Mouse (Mus musculus): ENCODE results near the gene Ltbp3. TPM values are rescaled to one million over a fixed set of nuclear protein-coding genes. Genes with fewer than 3 reads are reported as not detected.

The Ltbp3 gene
- 33.8 and 35.2 TPM in 2 replicates for polyA plus RNA-seq (2014; fragmentation: Nextera tagmentation; extraction: Ambion mirVana)

GRCm38 (mm10) chr19:5740320-5741317, at the start of gene Ltbp3:
TSS of gene Ltbp3 (plus strand) at chr19:5740904.
- H3K4me1 ChIP-seq (ENCODE audit: control insufficient read depth, insufficient read depth, low read length): peaks cover 27% of the 10 kb centered on the region
- peak within 1 kb of the TSS; percentile 94 for H3K27ac ChIP-seq (ENCODE audit: low read length)
- H3K36me3 ChIP-seq (ENCODE audit: control insufficient read depth, insufficient read depth, low read length): no peaks in the 10 kb centered on the region
- H3K9ac ChIP-seq (replicated peaks; ENCODE audit: low read depth, low read length): peak within 1 kb of the TSS; percentile 89
- H3K27me3 ChIP-seq (ENCODE audit: control insufficient read depth, insufficient read depth, low read length): no peaks in the 10 kb centered on the region
- ATAC-seq (ENCODE audit: insufficient number of reproducible peaks, insufficient read depth, low FRiP score, low read depth): peak; percentile 31; the same call in 1 of the 2 replicates
- H3K4me2 ChIP-seq (replicated peaks; ENCODE audit: low read depth, low read length): peak within 1 kb of the TSS; percentile 98
- no peaks in the 10 kb centered on the region for H3K9me3 ChIP-seq (ENCODE audit: control insufficient read depth, low read depth, low read length)
- peak within 1 kb of the TSS; percentile 77 for H3K4me3 ChIP-seq (ENCODE audit: low read depth, low read length)
- 22% methylated on average over 14 of the region's 14 CpGs for WGBS

DNA sequence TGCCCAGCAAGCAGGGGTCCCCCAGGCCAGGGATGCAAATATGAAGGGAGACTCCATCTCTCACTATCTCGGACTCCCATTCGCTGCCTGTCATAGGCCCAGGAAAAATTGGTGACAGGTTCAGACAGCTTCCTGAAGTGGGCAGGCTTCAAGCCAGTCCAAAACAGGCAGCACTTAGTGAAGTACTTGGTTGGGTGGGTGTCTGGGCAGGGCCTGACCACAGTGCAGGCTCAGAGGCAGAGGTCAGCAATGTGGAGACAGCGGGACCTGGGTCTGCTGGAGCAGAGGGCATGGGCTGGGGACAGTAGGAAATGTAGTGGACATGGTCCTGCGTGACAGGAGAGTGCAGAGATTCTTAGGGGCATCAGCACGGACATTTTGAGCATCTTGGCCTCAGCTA, 49.1 kb upstream of the Ltbp3 start:
- H3K36me3 ChIP-seq (ENCODE audit: control insufficient read depth, insufficient read depth, low read length): peaks cover 41% of the 10 kb centered on the region

GRCm38 (mm10) chr19:5692086-5692912, 48.4 kb upstream of the Ltbp3 start:
- Histone ChIP-seq H3K4me2 (replicated peaks; ENCODE audit: low read depth, low read length) (peak overlapping the region; percentile 98), H3K27me3 (ENCODE audit: control insufficient read depth, insufficient read depth, low read length) (no peaks in the 10 kb centered on the region), H3K27ac (ENCODE audit: low read length) (peak overlapping the region; percentile 78; the same call in 1 of the 2 replicates), H3K4me1 (ENCODE audit: control insufficient read depth, insufficient read depth, low read length) (peaks cover 34% of the 10 kb centered on the region), H3K9ac (replicated peaks; ENCODE audit: low read depth, low read length) (peak overlapping the region; percentile 92), H3K36me3 (ENCODE audit: control insufficient read depth, insufficient read depth, low read length) (peaks cover 48% of the 10 kb centered on the region), H3K4me3 (ENCODE audit: low read depth, low read length) (peak overlapping the region; percentile 97), H3K9me3 (ENCODE audit: control insufficient read depth, low read depth, low read length) (no peaks in the 10 kb centered on the region)
- ATAC-seq (ENCODE audit: insufficient number of reproducible peaks, insufficient read depth, low FRiP score, low read depth): no peak
- WGBS: 63% methylated on average over 10 of the region's 10 CpGs

More for the DNA sequence above, 49.1 kb upstream of the Ltbp3 start:
- WGBS: 71% methylated on average over 5 of the region's 5 CpGs
- Histone ChIP-seq H3K4me2 (replicated peaks; ENCODE audit: low read depth, low read length) (peak overlapping the region; percentile 98), H3K4me1 (ENCODE audit: control insufficient read depth, insufficient read depth, low read length) (peaks cover 36% of the 10 kb centered on the region), H3K9me3 (ENCODE audit: control insufficient read depth, low read depth, low read length) (no peaks in the 10 kb centered on the region), H3K4me3 (ENCODE audit: low read depth, low read length) (peak overlapping the region; percentile 97), H3K9ac (replicated peaks; ENCODE audit: low read depth, low read length) (peak overlapping the region; percentile 92), H3K27ac (ENCODE audit: low read length) (peak overlapping the region; percentile 78; the same call in 1 of the 2 replicates), H3K27me3 (ENCODE audit: control insufficient read depth, insufficient read depth, low read length) (no peaks in the 10 kb centered on the region)
- ATAC-seq (ENCODE audit: insufficient number of reproducible peaks, insufficient read depth, low FRiP score, low read depth): no peak

GRCm38 (mm10) chr19:5692913-5693396, 47.7 kb upstream of the Ltbp3 start:
- ATAC-seq (ENCODE audit: insufficient number of reproducible peaks, insufficient read depth, low FRiP score, low read depth): no peak

DNA sequence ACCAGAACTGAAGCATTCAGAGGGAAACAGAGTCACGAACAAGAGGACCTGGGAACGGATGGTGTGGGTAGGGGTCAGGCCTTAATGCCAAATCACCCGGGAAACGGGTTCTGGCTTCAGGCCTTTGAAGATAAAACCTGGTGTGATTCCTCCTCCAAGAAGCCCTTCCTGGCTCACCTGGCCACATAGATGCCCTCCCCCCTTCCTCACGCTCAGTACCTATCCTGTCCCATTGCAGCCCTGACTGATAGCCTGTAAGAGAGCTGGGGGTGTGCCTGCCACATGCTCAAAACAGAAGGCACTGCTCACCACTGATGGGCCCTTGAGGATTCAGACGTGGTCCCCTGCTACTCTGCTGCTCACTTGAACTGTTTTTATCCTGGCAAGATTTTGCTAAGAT, 46.9 kb upstream of the Ltbp3 start:
- Histone ChIP-seq H3K9me3 (ENCODE audit: control insufficient read depth, low read depth, low read length) (no peaks in the 10 kb centered on the region), H3K4me1 (ENCODE audit: control insufficient read depth, insufficient read depth, low read length) (peaks cover 27% of the 10 kb centered on the region), H3K4me3 (ENCODE audit: low read depth, low read length) (no peak overlapping the region), H3K4me2 (replicated peaks; ENCODE audit: low read depth, low read length) (no peak overlapping the region), H3K27me3 (ENCODE audit: control insufficient read depth, insufficient read depth, low read length) (no peaks in the 10 kb centered on the region), H3K9ac (replicated peaks; ENCODE audit: low read depth, low read length) (no peak overlapping the region), H3K36me3 (ENCODE audit: control insufficient read depth, insufficient read depth, low read length) (peaks cover 62% of the 10 kb centered on the region), H3K27ac (ENCODE audit: low read length) (no peak overlapping the region)
- 81% methylated on average over 6 of the region's 6 CpGs for WGBS
- no peak for ATAC-seq (ENCODE audit: insufficient number of reproducible peaks, insufficient read depth, low FRiP score, low read depth)

More at GRCm38 (mm10) chr19:5692913-5693396, 47.7 kb upstream of the Ltbp3 start:
- no peaks in the 10 kb centered on the region for H3K9me3 ChIP-seq (ENCODE audit: control insufficient read depth, low read depth, low read length)
- WGBS: 72% methylated on average over 10 of the region's 10 CpGs
- peak overlapping the region; percentile 98 for H3K4me2 ChIP-seq (replicated peaks; ENCODE audit: low read depth, low read length)
- H3K36me3 ChIP-seq (ENCODE audit: control insufficient read depth, insufficient read depth, low read length): peaks cover 55% of the 10 kb centered on the region
- H3K4me1 ChIP-seq (ENCODE audit: control insufficient read depth, insufficient read depth, low read length): peaks cover 28% of the 10 kb centered on the region
- H3K4me3 ChIP-seq (ENCODE audit: low read depth, low read length): peak overlapping the region; percentile 2; the same call in 1 of the 2 replicates
- H3K27me3 ChIP-seq (ENCODE audit: control insufficient read depth, insufficient read depth, low read length): no peaks in the 10 kb centered on the region
- peak overlapping the region; percentile 78; the same call in 1 of the 2 replicates for H3K27ac ChIP-seq (ENCODE audit: low read length)
- H3K9ac ChIP-seq (replicated peaks; ENCODE audit: low read depth, low read length): peak overlapping the region; percentile 92; the same call in 1 of the 2 replicates

DNA sequence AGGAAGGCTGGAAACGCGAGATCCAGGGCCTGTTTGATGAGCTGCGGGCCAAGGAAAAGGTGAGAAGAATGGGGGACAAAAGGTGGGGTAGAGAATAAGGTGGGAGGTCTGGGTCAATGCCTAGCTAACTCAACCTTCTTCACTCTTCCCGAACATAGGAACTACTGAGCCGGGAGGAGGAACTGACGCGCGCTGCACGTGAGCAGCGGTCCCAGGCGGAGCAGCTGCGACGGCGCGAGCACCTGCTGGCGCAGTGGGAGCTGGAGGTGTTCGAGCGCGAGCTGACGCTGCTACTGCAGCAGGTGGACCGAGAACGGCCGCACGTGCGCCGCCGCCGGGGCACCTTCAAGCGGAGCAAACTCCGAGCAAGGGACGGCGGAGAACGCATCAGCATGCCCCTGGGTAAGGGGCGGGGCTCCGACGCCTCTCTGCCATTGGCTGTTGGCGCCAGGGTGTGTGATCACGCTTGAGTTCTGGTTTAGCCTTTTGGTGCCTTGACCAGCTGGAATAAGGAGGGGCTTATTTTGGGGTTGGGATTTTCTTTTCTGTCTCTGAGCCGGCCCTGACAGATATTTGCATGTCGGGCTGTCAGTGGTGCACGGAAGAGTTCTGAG, 44.7 kb upstream of the Ltbp3 start:
- Histone ChIP-seq H3K27me3 (ENCODE audit: control insufficient read depth, insufficient read depth, low read length) (no peaks in the 10 kb centered on the region), H3K36me3 (ENCODE audit: control insufficient read depth, insufficient read depth, low read length) (peaks cover 81% of the 10 kb centered on the region), H3K9ac (replicated peaks; ENCODE audit: low read depth, low read length) (no peak overlapping the region), H3K4me1 (ENCODE audit: control insufficient read depth, insufficient read depth, low read length) (peaks cover 20% of the 10 kb centered on the region), H3K9me3 (ENCODE audit: control insufficient read depth, low read depth, low read length) (no peaks in the 10 kb centered on the region), H3K27ac (ENCODE audit: low read length) (no peak overlapping the region), H3K4me3 (ENCODE audit: low read depth, low read length) (no peak overlapping the region), H3K4me2 (replicated peaks; ENCODE audit: low read depth, low read length) (no peak overlapping the region)
- 0 out of 2 replicates have a peak, but pooled peaks have one; percentile 28 for ATAC-seq (ENCODE audit: insufficient number of reproducible peaks, insufficient read depth, low FRiP score, low read depth)
- WGBS: 34% methylated on average over 41 of the region's 41 CpGs

DNA sequence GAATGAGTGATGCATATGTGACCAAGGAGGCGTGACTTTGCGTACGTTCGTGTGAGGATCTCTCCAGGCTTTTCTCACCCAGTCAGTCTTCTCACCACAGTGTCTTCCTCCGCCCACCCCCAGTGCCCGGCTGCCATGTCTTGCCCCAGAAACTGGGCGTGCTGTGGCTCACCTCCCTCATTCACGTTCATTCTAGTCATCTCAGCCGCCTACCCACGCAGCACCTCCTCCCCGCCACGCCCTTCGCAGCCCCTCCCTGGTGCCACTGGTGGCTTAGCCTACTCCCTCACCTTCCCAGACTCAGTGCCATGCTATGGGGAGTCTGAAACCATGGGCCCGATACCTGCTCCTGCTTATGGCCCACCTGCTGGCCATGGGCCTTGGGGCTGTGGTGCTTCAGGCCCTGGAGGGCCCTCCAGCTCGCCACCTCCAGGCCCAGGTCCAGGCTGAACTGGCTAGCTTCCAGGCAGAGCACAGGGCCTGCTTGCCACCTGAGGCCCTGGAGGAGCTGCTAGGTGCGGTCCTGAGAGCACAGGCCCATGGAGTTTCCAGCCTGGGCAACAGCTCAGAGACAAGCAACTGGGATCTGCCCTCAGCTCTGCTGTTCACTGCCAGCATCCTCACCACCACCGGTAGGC, 36.4 kb upstream of the Ltbp3 start, which contains the start of gene Kcnk7:
Kcnk7 (plus strand) TSS at position 205 of the 638 bp plus-strand sequence.
- Histone ChIP-seq H3K27me3 (ENCODE audit: control insufficient read depth, insufficient read depth, low read length) (no peaks in the 10 kb centered on the region), H3K9ac (replicated peaks; ENCODE audit: low read depth, low read length) (no peak within 1 kb of the TSS), H3K4me1 (ENCODE audit: control insufficient read depth, insufficient read depth, low read length) (peaks cover 17% of the 10 kb centered on the region; the same call in 1 of the 2 replicates), H3K27ac (ENCODE audit: low read length) (peak within 1 kb of the TSS; percentile 64), H3K4me2 (replicated peaks; ENCODE audit: low read depth, low read length) (no peak within 1 kb of the TSS), H3K36me3 (ENCODE audit: control insufficient read depth, insufficient read depth, low read length) (peaks cover 51% of the 10 kb centered on the region), H3K9me3 (ENCODE audit: control insufficient read depth, low read depth, low read length) (no peaks in the 10 kb centered on the region), H3K4me3 (ENCODE audit: low read depth, low read length) (no peak within 1 kb of the TSS)
- 58% methylated on average over 17 of the region's 17 CpGs for WGBS
- no peak for ATAC-seq (ENCODE audit: insufficient number of reproducible peaks, insufficient read depth, low FRiP score, low read depth)

Data from stomach, embryonic 14.5 days (tissue).